Mouse (Mus musculus) myocyte (in vitro differentiated cells): ENCODE results near the gene Spred1. TPM values are rescaled to one million over a fixed set of nuclear protein-coding genes. Genes with fewer than 3 reads are reported as not detected.

ENCODE experiments used
- H3K27me3 ChIP-seq: one replicate; pipeline ENCODE4 v1.6.1; 2011; ENCODE audit not compliant: control insufficient read depth, insufficient read depth, insufficient read length
- H3K36me3 ChIP-seq: one replicate; pipeline ENCODE4 v1.6.1; 2011; ENCODE audit not compliant: control insufficient read depth, insufficient read depth
- H3K4me2 ChIP-seq: one replicate; pipeline ENCODE4 v1.6.1; 2011; ENCODE audit warnings: low read depth, control low read depth
- H3K4me3 ChIP-seq: one replicate; pipeline ENCODE4 v1.5.1; 2011; ENCODE audit warnings: mild to moderate bottlenecking, control low read depth, moderate library complexity
- H3K79me2 ChIP-seq: one replicate; pipeline ENCODE4 v1.6.1; 2011; ENCODE audit not compliant: control insufficient read depth, insufficient read depth
- H3ac ChIP-seq: one replicate; pipeline ENCODE4 v1.6.1; 2011; ENCODE audit not compliant: control insufficient read depth, insufficient read length
- CEBPB ChIP-seq: IDR thresholded peaks from 2 replicates; pipeline ENCODE4 v1.6.1; 2011; ENCODE audit warnings: mild to moderate bottlenecking, moderate library complexity; ENCODE audit not compliant: poor library complexity, insufficient read depth, severe bottlenecking
- E2F4 ChIP-seq: IDR thresholded peaks from one replicate; pipeline ENCODE4 v1.6.1; 2011; ENCODE audit warnings: mild to moderate bottlenecking, control low read depth, moderate library complexity; ENCODE audit not compliant: insufficient read depth
- MAX ChIP-seq: IDR thresholded peaks from one replicate; pipeline ENCODE4 v1.6.1; 2011; ENCODE audit warnings: low read depth, mild to moderate bottlenecking, control low read depth
- MYOD1 ChIP-seq, 3 experiments: IDR thresholded peaks; one replicate each; pipeline ENCODE4 v1.6.1; 2011; ENCODE audit warnings: control low read depth in 2 of 3, low read depth in 2 of 3, mild to moderate bottlenecking in 2 of 3, moderate library complexity in 1 of 3; ENCODE audit not compliant: insufficient read length in 2 of 3, control insufficient read depth in 1 of 3
- MYOG ChIP-seq, 3 experiments: IDR thresholded peaks; one replicate each; pipeline ENCODE4 v1.6.1; 2011; ENCODE audit warnings: control low read depth in 2 of 3, low read depth in 2 of 3, mild to moderate bottlenecking in 2 of 3; ENCODE audit not compliant: insufficient read length in 2 of 3, control insufficient read depth in 1 of 3, insufficient read depth in 1 of 3
- POLR2A ChIP-seq: IDR thresholded peaks from one replicate; pipeline ENCODE4 v1.6.1; 2011; ENCODE audit warnings: low read depth, mild to moderate bottlenecking, control low read depth, moderate library complexity; ENCODE audit not compliant: insufficient read length
- POLR2AphosphoS2 ChIP-seq: IDR thresholded peaks from one replicate; pipeline ENCODE4 v1.6.1; 2011; ENCODE audit warnings: low read depth, control low read depth; ENCODE audit not compliant: insufficient read length
- REST ChIP-seq: IDR thresholded peaks from one replicate; pipeline ENCODE4 v1.6.1; 2011; ENCODE audit warnings: mild to moderate bottlenecking, control low read depth, moderate library complexity; ENCODE audit not compliant: insufficient read depth, insufficient read length
- SRF ChIP-seq: IDR thresholded peaks from one replicate; pipeline ENCODE4 v1.6.1; 2011; ENCODE audit warnings: low read depth; ENCODE audit not compliant: control insufficient read depth, insufficient read length
- TCF12 ChIP-seq: IDR thresholded peaks from one replicate; pipeline ENCODE4 v1.6.1; 2011; ENCODE audit warnings: mild to moderate bottlenecking, control low read depth; ENCODE audit not compliant: poor library complexity, insufficient read depth, severe bottlenecking
- TCF3 ChIP-seq: IDR thresholded peaks from one replicate; pipeline ENCODE4 v1.6.1; 2011; ENCODE audit warnings: low read depth, control low read depth; ENCODE audit not compliant: insufficient read length
- USF1 ChIP-seq: IDR thresholded peaks from one replicate; pipeline ENCODE4 v1.6.1; 2011; ENCODE audit warnings: low read depth, mild to moderate bottlenecking, control low read depth, moderate library complexity
- polyA plus RNA-seq: library from polyadenylated mRNA; unstranded; fragments of >200 nt; fragmentation: generic; extraction: Trizol; gene quantifications from one replicate; pipeline ENCODE4 v1.2.1, GENCODE M21; 2012; ENCODE audit warnings: missing spikeins

Gene Spred1
- polyA plus RNA-seq, 1 experiment: 7.1 TPM

- no peaks in the 10 kb centered on the region for H3K36me3 ChIP-seq
- TF ChIP-seq TCF3 (no peak), USF1 (no peak), SRF (no peak), TCF12 (no peak), E2F4 (no peak), POLR2AphosphoS2 (no peak), POLR2A (no peak), REST (no peak), MYOD1 (IDR thresholded peaks at IDR 0.05; ENCODE audit: control insufficient read depth in 1 of 3, insufficient read length in 2 of 3, low read depth in 2 of 3) (no peak)
- no peak overlapping the region for H3ac ChIP-seq
- H3K4me3 ChIP-seq: no peak overlapping the region
- H3K79me2 ChIP-seq: no peaks in the 10 kb centered on the region
- H3K27me3 ChIP-seq: no peaks in the 10 kb centered on the region
- no peak overlapping the region for H3K4me2 ChIP-seq
These were observed 95.0 kb downstream of the Spred1 start for GRCm38 (mm10) chr2:117216152-117216551.

GRCm38 (mm10) chr2:117217695-117218216, 96.6 kb downstream of the Spred1 start:
- TF ChIP-seq REST (no peak), POLR2A (no peak), USF1 (no peak), POLR2AphosphoS2 (no peak), SRF (no peak), CEBPB (no peak), MYOG (IDR thresholded peaks at IDR 0.05; ENCODE audit: control insufficient read depth in 1 of 3, insufficient read depth in 1 of 3, insufficient read length in 2 of 3, low read depth in 2 of 3) (no peak), MAX (no peak), TCF12 (no peak), MYOD1 (IDR thresholded peaks at IDR 0.05; ENCODE audit: control insufficient read depth in 1 of 3, insufficient read length in 2 of 3, low read depth in 2 of 3) (no peak), TCF3 (no peak), E2F4 (no peak)
- Histone ChIP-seq H3K36me3 (no peaks in the 10 kb centered on the region), H3K27me3 (no peaks in the 10 kb centered on the region), H3K79me2 (no peaks in the 10 kb centered on the region), H3K4me3 (no peak overlapping the region), H3K4me2 (no peak overlapping the region), H3ac (no peak overlapping the region)

GRCm38 (mm10) chr2:117219536-117219935, 98.4 kb downstream of the Spred1 start:
- no peak overlapping the region for H3ac ChIP-seq
- no peak overlapping the region for H3K4me2 ChIP-seq
- TF ChIP-seq MYOD1 (IDR thresholded peaks at IDR 0.05; ENCODE audit: control insufficient read depth in 1 of 3, insufficient read length in 2 of 3, low read depth in 2 of 3) (no peak), POLR2A (no peak), MAX (no peak), TCF12 (no peak), E2F4 (no peak), MYOG (IDR thresholded peaks at IDR 0.05; ENCODE audit: control insufficient read depth in 1 of 3, insufficient read depth in 1 of 3, insufficient read length in 2 of 3, low read depth in 2 of 3) (no peak), TCF3 (no peak), CEBPB (no peak), SRF (no peak), USF1 (no peak), POLR2AphosphoS2 (no peak), REST (no peak)
- no peaks in the 10 kb centered on the region for H3K79me2 ChIP-seq
- no peaks in the 10 kb centered on the region for H3K36me3 ChIP-seq
- H3K4me3 ChIP-seq: no peak overlapping the region
- H3K27me3 ChIP-seq: no peaks in the 10 kb centered on the region

GRCm38 (mm10) chr2:117222651-117223050, 101.5 kb downstream of the Spred1 start:
- Histone ChIP-seq H3K27me3 (no peaks in the 10 kb centered on the region), H3ac (no peak overlapping the region), H3K36me3 (no peaks in the 10 kb centered on the region), H3K79me2 (no peaks in the 10 kb centered on the region), H3K4me3 (no peak overlapping the region), H3K4me2 (no peak overlapping the region)
- TF ChIP-seq MYOD1 (IDR thresholded peaks at IDR 0.05; ENCODE audit: control insufficient read depth in 1 of 3, insufficient read length in 2 of 3, low read depth in 2 of 3): no peak
- no peak for TF ChIP-seq USF1
- TF ChIP-seq E2F4: no peak
- no peak for TF ChIP-seq POLR2A
- TF ChIP-seq SRF: no peak
- TF ChIP-seq TCF3: no peak
- TF ChIP-seq MYOG (IDR thresholded peaks at IDR 0.05; ENCODE audit: control insufficient read depth in 1 of 3, insufficient read depth in 1 of 3, insufficient read length in 2 of 3, low read depth in 2 of 3): no peak
- TF ChIP-seq REST: no peak
- TF ChIP-seq POLR2AphosphoS2: no peak
- no peak for TF ChIP-seq TCF12
- TF ChIP-seq MAX: no peak
- no peak for TF ChIP-seq CEBPB

- no peak for TF ChIP-seq MYOG (IDR thresholded peaks at IDR 0.05; ENCODE audit: control insufficient read depth in 1 of 3, insufficient read depth in 1 of 3, insufficient read length in 2 of 3, low read depth in 2 of 3)
- TF ChIP-seq E2F4: no peak
- no peak for TF ChIP-seq POLR2AphosphoS2
- TF ChIP-seq MAX: no peak
- TF ChIP-seq POLR2A: no peak
- TF ChIP-seq SRF: no peak
- H3K27me3 ChIP-seq: no peaks in the 10 kb centered on the region
- H3K36me3 ChIP-seq: no peaks in the 10 kb centered on the region
- H3ac ChIP-seq: no peak overlapping the region
- no peaks in the 10 kb centered on the region for H3K79me2 ChIP-seq
- H3K4me2 ChIP-seq: no peak overlapping the region
- H3K4me3 ChIP-seq: no peak overlapping the region
These were observed 107.5 kb downstream of the Spred1 start for GRCm38 (mm10) chr2:117228601-117229125.
